Mouse (Mus musculus) naive thymus-derived CD4-positive, alpha-beta T cell, adult 2 months (primary cell): ENCODE results near the gene Nceh1.

Experiments used
- DNase-seq: peaks from one replicate; pipeline ENCODE4 v3.0.0-alpha.2; 2011; ENCODE audit warnings: low read depth

Nceh1 gene

GRCm38 (mm10) chr3:27326633-27327191 lies 143.9 kb downstream of the Nceh1 start:
- DNase-seq = no peak

GRCm38 (mm10) chr3:27330706-27331105 lies 147.9 kb downstream of the Nceh1 start:
- no peak for DNase-seq
